Mouse (Mus musculus): Measurements from ENCODE around the gene Dstn.

The Dstn gene

DNA sequence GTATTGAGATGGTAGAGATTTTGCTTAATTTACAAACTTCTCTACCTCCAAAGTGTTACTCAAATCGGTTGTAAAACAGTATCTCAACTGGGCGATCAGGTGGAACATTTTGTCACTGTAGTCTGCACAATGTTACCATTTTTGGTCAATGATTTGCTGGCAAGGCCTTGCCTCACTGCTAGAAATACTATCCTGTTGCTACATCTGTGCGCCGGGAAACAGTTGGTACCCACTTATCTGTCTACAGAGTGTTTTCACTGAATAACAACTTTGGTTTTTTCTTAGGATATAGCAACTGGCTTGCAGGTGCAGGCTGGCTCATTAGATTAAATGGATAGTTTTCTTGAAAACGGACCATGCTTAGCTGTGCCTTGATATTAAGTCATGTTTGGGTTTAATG, 1.1 kb downstream of the Dstn start:
- no peak for DNase-seq

DNA sequence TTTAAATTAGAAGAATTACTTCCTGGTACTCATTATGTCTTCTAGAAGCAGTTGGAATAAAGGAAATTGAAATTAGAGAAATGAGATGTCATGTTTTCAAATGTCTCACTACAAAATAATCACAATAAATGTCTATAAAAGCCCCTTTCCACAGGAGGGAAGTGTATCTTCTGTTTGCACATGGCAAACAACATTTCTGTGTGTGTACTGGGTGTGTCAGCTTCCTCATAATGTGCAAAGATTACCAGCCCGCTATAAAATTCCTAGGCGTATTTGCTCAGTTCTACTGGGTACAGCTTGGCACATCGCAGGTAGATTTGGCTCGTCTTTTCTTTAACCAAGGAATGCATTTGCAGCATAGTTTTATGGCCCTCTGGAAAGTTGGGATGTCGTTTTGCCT, 2.5 kb downstream of the Dstn start:
- no peak for DNase-seq

DNA sequence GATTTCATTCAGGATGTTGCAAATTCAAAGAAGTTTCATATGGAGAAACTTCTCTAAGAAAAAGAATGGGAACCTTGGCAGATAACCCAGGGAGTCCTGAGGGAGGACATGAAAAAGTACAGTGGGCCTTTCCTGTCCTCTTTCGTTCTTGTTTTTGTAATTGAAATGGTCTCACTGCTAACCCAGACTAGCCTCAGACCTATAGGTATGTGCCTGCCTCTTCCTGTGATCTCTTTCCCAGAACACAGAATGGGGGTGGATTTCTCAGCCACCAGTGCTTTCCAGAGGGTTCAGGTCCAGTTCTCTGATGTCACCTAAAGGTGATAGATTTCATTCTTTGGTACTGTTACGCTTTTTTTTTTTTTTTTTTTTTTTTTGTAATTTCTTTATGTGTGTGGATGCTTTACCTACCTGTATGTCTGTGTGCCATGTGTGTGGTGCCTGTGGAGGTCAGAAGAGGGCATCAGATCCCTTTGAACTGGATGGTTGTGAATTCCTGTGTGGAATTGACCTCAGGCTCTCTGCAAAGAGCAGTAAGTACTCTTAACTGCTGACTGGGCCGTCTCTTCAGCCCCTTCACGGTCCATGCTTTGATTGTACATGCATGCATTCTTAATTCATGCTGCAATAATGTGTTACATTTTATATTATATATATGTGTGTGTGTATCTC, 3.8 kb downstream of the Dstn start:
- DNase-seq: no peak

DNA sequence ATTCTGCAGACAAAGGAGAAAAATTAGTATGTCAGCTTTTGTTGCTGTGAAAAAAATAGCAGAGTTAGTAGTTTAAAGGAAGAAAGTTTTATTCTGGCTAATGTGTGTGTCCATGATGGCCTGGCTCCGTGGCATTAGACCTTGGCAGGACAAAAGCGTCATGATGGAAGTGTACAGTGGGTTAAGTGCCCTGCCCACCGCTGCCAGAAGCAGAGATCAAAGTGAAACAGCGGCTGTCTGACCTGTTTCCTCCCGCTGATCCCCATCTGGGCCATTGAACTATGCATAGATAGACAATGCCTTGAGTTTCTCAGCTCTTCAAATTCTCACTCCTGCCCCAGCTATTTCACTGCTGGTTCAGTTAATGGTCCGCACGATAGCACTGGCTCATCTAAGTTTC, 9.0 kb downstream of the Dstn start:
- DNase-seq: no peak

DNA sequence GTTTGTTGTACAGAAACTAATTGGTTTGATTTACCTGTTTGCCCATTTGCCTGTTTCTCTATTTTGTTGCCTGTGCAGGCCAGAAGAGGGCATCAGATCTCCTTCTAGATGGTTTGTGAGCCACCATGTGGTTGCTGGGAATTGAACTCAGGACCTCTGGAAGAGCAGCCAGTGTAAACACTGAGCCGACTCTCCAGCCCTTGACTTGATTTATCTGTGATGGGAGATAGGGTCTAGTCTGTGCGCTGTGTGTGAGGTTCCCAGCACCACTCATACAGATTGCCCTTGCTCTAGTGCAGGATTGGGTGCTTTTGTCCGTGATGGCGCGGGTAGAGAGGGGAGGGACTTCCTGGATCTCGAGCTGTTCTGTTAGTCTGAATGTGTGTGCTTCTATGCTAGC, 10.7 kb downstream of the Dstn start:
- DNase-seq: no peak

DNA sequence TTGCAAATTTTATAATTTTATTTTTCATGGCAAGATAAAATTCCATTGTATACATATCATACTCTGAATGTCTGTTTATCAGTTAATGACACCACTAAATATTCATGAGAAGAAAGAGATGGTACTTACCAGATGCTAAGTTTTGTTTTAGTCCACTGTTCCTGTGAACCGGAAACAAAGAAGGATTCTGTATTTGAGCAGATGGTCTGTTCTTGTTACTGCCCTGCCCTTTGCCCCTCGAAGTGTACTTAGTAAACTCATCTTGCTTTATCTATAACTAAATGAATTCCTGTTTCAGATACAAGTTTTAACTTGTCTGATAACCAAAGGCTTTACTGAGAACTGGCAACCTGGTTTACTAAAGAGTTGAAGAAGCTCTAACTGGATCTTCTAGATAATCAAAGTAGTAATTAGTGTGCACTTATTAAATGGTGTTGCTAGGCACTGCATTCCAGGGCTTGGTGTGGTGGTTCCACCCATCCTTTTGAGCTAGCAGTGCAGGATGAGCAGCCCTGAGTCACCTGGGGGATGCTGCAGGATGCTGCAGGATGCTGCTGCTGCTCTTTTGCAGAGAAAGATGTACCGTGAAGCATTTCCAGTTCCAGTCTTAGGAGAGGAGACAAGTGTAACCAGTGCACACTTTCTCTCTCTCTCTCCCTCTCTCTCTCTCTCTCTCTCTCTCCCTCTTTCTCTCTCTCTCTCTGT, 14.6 kb downstream of the Dstn start:
- no peak for DNase-seq

DNA sequence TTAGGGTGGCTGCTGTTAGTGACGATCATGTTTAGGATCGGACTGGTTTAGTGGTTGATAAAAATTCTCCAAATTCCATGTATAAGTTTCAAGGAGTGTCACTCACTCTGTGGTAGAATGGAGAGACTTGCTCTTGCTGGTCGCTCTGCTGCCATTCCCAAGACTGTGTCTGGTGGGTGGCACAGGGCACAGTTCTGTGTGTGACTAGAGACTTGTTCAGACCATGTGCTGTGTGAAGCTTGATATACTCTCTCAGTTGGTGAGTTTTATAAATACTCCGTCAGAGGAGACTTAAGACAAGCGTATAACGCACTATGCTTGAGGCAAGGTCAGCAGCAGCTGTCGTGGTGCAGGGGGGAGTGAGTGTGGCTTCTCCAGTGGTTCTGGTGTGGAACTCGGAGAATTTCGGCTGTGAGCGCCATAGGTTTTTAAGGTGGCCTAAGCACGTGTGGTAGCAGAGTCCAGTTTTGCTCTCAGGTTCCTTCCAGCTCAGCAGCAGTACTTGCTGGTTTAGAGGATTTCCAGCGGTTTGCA, 17.3 kb downstream of the Dstn start:
- DNase-seq: no peak

DNA sequence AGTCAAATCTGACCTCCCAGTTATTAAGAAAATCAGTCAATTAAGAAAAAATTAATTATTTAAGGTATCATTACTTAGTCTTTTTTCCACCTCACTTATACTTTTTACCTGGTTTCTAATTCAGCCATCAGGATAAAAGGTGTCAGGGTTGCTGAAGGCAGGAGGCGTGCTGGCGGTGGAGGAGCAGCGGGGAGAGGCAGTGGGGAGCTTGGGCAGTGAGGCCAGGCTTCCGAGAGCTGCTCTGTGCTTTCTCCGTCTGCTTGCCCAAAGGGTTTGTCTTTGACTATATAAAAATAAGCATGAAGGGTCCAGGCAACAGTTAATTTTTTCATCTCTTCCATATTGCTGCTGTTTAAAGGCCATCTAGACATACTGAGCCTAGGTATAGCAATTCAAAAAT, 18.4 kb downstream of the Dstn start:
- no peak for DNase-seq

DNA sequence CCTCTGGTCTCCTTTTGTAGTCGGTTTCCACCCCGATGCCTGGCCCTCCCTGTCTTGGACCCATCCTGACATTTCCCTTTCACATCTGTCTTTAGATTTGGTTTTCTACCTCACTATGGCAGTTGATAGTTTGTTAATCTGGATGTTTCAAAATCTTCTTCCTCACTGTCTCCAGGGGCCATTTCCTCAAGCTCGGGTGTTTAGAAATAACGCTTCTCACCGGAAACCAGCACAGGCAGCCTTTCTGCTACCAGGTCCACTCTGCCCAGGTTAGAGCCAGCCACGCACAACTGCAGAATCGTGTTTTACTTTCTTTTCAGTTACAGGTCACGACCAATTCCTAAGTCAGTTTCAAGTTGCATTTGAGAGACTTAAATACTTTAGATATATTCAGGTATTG, 19.3 kb downstream of the Dstn start:
- DNase-seq: no peak

DNA sequence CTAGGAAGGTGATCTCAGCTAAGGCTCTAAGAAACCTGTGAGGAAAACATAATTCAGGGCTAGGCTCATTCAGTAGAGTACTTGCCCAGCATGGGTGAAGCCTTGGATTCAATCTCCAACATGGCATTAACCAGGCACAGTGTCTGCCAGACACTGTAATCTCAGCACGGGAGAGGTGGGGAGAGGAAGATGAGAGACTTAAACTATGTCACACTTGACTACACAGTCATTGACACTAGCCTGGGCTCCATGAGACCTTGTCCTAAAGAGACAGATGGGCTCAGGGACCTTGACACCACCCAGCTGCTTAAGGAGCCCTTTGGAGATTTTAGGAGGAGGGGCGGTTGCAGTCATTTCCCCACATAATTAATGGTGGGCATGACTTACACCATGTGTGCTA, 22.7 kb downstream of the Dstn start:
- DNase-seq: no peak

DNA sequence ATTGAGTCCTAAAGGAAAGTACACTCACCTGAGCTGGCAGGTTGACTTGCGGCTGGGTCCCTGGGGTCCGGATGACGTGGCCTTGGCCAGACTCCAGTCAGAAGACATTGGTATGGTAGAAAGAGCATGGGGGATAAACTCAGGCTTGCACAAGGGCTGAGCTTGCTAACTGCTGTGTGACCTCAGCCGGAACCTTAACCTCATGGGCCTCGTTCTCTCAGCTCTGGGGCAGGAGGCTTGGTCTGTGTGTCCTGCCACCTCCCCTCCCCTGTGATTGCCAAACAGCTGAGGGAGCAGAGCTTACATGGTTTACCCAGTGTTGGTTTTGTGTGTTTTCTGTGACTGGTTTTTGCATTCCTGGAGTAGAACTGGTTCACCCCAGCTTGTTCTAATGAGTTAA, 25.3 kb downstream of the Dstn start:
- DNase-seq: no peak

DNA sequence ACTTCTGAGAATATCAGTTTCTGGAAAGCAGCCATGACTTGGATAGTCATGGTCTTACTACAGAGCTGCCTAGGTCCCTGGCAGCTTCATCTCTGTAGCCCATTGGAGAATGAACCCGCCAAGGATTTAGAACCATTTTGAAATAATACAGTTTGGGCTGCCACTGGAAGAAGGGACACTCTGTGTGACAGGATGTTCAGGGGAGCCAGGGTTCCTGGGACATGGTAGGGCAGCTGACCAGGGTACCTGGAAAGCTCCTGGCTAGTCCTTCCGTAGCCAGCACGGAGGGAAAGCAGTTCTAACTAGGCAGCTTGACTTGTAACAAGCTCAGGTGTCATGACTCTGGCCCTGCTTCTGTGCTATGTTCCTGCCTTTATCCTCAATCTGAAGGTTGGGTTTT, 29.7 kb downstream of the Dstn start:
- no peak for DNase-seq

DNA sequence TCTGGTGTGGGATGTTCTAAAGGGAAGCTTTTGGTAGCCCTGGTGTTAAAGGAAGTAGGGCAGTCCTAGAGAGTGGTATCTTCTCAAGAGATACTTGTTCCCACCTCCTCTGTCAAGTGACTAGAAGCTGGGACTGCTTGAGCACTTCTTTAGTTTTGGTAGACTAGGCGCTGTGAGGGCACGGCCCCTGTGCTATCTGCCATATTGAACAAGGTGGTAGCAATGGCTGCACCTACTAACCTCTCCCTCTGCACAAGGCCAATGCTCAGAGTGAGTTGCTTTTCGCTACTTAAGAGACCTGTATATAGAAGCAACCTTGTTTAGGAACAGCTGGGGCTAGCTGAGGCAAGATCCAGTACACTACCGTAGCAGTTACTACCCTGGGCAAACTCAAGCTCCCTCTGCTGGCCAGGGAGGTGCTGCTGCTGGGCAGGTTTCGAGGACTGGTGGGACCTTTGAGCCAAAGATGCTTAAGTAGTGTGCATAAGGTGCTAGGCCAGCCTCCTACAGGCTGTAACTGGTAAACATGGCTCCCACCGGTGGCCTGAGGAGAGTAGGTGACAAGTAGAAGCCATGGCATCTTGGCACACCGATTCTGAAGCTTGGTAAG, 30.5 kb downstream of the Dstn start:
- no peak for DNase-seq

DNA sequence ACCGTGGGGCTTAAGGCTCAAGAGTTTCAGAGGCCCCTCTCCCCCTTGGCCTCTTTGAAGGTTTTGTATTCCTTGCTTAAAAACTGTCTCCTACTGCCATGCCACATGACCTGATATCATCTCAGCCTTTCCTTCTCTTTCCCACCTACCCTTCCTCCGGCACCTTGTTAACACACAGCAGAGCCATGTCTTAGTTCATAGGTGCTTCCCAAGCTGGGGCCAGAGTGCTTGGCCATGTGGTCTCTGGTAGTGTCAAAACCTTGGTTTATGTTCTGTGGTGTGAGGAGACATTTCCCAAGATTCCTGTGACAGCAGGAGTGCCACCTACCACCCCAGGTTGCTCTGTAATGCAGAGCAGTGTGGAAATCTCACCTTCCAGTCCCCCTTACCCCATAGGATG, 31.3 kb downstream of the Dstn start:
- no peak for DNase-seq

DNA sequence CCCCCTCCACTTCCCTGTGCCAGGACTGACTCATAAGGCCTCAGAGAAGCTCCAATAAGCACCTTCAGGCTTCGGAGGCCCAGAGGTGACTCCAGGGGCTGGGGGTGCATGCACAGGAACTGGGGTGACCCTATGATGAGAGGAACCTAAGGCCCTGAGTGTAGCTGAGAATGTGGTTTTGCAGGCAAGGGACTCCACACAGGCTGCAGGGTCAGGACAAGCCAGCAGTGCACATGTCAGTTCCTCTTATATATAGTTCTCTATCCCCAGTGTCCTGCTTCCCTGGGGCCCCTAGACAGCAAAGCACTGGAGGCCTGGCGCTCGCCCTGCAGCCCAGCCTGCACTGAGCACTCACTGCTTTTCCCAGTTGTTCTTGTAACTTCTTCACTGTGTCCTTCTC, 32.9 kb downstream of the Dstn start:
- no peak for DNase-seq

DNA sequence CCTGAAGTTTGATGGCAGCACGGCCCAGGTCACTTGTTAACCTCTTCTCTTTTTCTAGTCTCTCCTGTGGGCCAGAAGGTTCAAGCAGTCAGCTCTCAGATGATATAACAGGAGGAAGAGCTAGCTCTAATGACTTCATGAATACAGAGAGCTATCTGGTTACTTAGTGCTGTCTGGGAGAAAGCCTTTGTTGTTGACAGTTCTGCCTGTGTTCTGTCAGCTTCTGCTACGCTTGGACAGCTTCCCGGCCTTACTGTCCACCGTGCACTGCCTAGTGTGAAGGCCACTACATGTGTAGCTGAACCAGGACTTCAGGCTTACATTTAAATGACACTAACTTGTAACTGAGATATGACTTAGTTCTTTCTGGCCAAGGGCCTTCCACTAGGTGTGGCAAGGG, 33.3 kb downstream of the Dstn start:
- DNase-seq: no peak

DNA sequence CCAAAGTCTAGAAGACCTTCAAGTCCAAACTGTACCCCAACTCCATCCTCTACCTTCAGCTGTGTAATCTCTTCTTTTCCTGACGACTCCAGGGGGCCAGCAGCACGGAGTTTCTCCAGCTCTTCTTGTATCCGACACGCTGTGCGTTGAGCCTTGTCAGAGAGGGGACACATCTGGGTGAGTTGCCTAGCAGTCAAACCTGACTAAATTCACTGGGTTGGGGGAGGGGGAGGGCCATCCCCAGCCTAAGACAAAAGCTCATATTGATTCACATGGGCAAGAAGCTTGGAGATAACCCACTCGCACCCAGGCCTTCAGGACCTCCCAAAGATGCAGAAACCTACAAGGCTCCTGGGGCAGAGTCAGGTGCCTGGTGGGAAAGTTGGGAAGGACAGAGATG, 34.1 kb downstream of the Dstn start:
- DNase-seq: no peak

DNA sequence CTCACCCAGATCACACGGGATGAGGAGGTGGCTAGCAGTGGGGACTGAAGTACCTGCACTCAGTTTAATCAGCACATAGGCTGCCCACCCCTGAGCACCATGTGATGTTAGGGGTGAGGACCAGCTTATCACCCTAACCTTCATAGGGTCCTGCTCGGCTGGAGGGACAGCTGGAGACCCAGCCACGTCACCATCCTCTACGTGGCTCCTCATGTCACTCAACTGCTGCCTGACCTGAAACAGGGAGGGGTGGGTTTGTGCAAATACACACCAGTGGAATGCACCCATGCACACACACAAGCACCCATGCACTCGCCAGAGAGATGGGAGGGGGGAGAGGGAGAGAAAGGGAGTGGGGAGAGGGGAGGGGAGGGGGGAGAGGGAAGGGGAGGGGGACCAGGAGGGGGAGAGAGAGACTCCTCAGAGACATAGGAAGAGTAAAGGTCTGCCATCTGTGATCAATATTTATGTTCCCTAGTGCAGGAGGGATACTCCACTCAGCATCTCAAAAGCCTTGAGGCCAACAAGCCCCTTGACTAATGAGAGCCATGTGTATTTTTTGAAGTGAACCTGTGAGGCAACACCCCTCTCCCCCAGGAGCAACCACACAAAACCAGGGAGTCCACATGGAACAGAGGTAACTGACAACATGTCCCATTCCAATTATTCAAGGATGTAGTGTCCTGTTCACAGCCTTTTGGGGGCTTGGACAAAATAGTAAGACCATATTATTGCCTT, 35.3 kb downstream of the Dstn start:
- DNase-seq: no peak

DNA sequence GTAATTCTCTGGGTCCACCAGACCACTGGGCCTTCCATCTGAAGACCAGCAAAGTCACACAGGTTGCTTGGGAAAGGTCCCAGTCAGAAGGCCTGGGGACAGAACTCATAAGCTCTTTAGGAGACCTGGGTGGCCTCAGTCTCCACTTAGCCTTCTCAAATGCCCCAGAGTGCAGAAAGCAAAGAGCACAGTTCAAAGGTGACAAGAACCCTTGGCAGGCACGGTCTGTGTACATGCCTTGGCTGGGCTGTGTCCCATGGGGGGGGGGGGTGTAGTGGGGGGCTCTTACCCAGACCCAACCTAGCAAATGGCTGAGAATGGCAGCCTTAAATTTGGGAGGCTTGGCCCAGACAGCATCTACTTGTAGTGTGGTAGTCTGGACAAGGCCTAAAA, 35.9 kb downstream of the Dstn start:
- DNase-seq: no peak

DNA sequence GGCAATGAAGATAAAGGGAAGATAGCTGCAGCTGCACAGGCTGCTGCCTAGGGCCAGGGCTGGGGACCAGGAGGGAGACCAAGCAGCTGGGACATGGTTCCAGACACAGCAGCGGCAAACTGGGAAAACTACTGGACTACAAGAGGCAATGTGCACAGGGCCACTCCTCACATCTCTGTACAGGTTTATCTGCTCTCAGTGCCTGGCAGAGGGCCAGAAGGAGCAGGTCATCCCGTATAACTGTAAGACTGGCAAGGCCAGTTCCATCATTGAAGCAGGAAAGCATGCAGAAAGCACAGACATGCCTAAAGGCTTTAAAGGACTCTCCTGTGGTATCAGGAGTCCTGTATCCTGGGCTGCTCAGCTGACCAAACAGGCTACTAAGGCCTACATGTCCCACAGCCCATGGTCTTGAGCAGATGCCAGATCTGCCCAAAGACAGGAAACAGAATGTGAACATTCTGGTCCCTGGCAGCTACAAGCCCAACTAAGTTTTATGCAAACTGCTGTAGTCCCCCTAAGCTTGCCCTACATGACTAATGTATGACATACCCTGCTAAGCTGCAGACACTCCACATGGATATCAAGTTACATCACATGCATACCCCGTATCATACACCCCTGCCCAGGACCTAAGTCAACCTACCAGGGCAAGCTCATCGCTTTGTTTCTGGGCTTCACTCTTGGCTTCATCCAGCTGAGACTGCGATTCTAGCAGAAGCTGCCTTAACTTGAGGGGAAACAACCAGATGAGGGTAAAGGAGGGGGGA, 36.6 kb downstream of the Dstn start:
- DNase-seq: no peak

DNA sequence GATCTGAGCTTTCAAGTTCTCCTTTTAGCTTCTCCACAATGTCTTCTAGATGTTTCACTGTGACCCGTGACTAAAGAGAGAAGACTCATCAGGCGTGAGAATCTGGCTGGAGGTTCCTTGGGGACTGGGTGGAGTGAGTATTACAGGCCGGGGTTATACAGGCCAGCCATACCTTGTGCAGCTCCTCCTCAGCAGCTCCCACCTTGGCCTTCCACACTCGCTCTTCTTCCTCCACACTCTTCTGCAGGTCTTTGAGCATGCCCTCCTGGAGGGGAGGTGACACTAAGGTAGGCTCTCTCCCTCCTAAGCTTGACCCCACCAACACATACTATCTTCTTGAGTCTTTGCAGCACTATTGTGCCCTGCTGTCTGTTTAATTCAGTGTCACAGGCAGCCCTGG, 38.8 kb downstream of the Dstn start:
- DNase-seq: no peak

DNA sequence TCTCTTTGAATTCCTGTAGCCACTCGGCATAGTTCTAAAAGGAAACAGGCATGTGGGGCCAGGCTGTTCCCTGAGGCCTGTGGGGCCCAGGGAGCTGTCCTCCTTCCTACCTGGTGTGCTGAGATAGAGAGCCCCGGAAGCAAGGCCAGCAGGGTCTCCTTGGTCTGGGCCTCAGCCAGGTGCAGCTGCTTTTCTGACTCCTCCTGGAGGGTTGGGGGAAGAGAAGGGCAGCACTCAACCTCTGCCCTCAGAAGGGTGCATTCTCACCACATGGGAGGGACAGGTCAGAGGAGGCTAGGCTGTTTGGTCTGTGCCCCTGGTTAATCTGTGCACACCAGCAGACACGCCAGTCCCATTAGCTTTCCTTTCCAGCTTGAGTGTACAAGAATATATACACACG, 39.9 kb downstream of the Dstn start:
- DNase-seq: no peak

DNA sequence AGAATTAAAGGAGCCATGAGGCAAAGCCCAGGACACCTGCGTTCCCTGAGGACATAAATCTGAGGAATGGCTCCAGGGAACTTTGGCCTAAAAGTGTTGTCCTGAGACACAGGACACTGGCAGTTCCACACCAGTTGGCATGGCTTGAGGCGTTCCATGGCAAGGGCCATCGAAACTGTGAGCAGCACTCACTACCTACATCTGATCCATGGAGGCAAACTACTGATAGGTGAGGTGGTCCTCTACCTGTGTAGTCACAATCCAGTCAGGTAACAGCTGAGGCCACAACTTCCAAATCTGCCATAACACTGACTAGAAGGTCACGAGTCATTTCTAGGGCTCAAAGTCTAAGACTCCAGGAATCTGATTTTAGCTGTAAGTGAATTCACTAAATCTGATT, 40.6 kb downstream of the Dstn start:
- DNase-seq: no peak
